Mouse (Mus musculus) spleen, adult 2 months (tissue): Measurements from ENCODE around the gene Pwwp2b. TPM values are rescaled to one million over a fixed set of nuclear protein-coding genes. Genes with fewer than 3 reads are reported as not detected.

Source experiments
- DNase-seq, 2 experiments: peaks; one replicate each; pipeline versions ENCODE4 v3.0.0 to v3.0.0-alpha.2; 2012 to 2021; ENCODE audit warnings: low spot score in 2 of 2, low read depth in 1 of 2
- H3K27ac ChIP-seq: fragments of 200-500 bp; 2 replicates; pipeline ENCODE4 v1.5.1; 2012; ENCODE audit warnings: low read length, inconsistent platforms; ENCODE audit not compliant: insufficient read depth
- H3K27me3 ChIP-seq: fragments of 200-500 bp; 2 replicates; pipeline ENCODE4 v1.6.1; 2012; ENCODE audit warnings: mild to moderate bottlenecking, moderate library complexity, low read length, inconsistent platforms; ENCODE audit not compliant: control insufficient read depth, insufficient read depth
- H3K36me3 ChIP-seq: fragments of 200-500 bp; 2 replicates; pipeline ENCODE4 v1.6.1; 2012; ENCODE audit warnings: mild to moderate bottlenecking, low read length, inconsistent platforms; ENCODE audit not compliant: control insufficient read depth, insufficient read depth
- H3K4me1 ChIP-seq: fragments of 200-500 bp; 2 replicates; pipeline ENCODE4 v1.6.1; 2011; ENCODE audit warnings: inconsistent platforms; ENCODE audit not compliant: control insufficient read depth, insufficient read depth, insufficient read length
- H3K4me3 ChIP-seq: fragments of 200-500 bp; 2 replicates; pipeline ENCODE4 v1.5.1; 2011; ENCODE audit warnings: mild to moderate bottlenecking, inconsistent platforms; ENCODE audit not compliant: insufficient read depth, insufficient read length; ENCODE audit errors: extremely low read depth
- CTCF ChIP-seq: fragments of 200-500 bp; IDR thresholded peaks from 2 replicates; pipeline ENCODE4 v1.5.1; 2011; ENCODE audit warnings: mild to moderate bottlenecking, inconsistent platforms; ENCODE audit not compliant: insufficient read depth, insufficient read length, insufficient replicate concordance; ENCODE audit errors: extremely low read depth
- POLR2A ChIP-seq: fragments of 200-500 bp; IDR thresholded peaks from 2 replicates; pipeline ENCODE4 v1.6.1; 2011; ENCODE audit warnings: low read depth, low read length, inconsistent platforms
- WGBS: fragments of 180-500 bp; shearing (Covaris S2); methylation state at CpG from one replicate; pipeline ENCODE4 v1.1.7; 2018; 5-methylcytosine and 5-hydroxymethylcytosine counted together
- polyA plus RNA-seq: library from polyadenylated mRNA; depleted of rRNA; stranded (reverse); fragments of >200 nt; gene quantifications from 2 replicates; pipeline ENCODE4 v1.2.3, GENCODE M21; 2012; rRNA removed

Gene Pwwp2b
- polyA plus RNA-seq: 6.4 and 7.6 TPM in 2 replicates

GRCm38 (mm10) chr7:139247881-139248614 is at the start of gene Pwwp2b:
Pwwp2b (plus strand) TSS chr7:139248482.
- TF ChIP-seq POLR2A (peak; percentile 15), CTCF (no peak)
- Histone ChIP-seq H3K4me1 (peaks cover 7% of the 10 kb centered on the region), H3K4me3 (peak within 1 kb of the TSS; percentile 80), H3K36me3 (no peaks in the 10 kb centered on the region), H3K27me3 (peaks cover 4% of the 10 kb centered on the region), H3K27ac (peak within 1 kb of the TSS; percentile 70)
- DNase-seq: peak in 1 of 2 experiments; percentile 66
- 1% methylated on average over 67 of the region's 72 CpGs for WGBS

DNA sequence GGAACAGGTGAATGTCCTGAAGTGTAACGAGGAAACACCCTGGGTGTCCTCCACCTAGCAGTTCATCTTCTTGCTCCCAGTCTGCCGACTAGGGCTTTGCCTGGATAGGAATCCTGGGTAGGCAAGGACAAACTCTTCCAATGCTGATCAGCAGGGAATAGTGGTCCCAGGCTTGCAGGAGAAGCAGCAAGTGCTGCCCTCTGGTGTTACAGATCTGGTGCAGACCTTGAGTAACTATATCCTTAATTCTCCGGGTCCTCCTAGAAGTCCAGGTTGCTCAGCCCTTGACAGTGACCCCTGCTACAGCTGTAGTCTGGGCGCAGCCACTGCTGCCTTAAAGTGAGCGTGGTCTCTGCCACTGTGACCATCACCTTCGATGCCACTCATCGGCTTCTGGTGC is 48.2 kb upstream of the Pwwp2b start:
- no peaks in the 10 kb centered on the region for H3K4me1 ChIP-seq
- peak in 1 of 2 experiments; percentile 3 for DNase-seq
- TF ChIP-seq POLR2A (no peak), CTCF (no peak)
- H3K36me3 ChIP-seq: no peaks in the 10 kb centered on the region
- WGBS: 33% methylated on average over 7 of the region's 7 CpGs
- H3K4me3 ChIP-seq: no peak overlapping the region
- no peaks in the 10 kb centered on the region; the same call in none of the 2 replicates for H3K27me3 ChIP-seq
- H3K27ac ChIP-seq: no peak overlapping the region

- TF ChIP-seq CTCF (no peak), POLR2A (no peak)
- Histone ChIP-seq H3K27ac (no peak overlapping the region), H3K36me3 (no peaks in the 10 kb centered on the region), H3K4me1 (no peaks in the 10 kb centered on the region), H3K4me3 (no peak overlapping the region), H3K27me3 (no peaks in the 10 kb centered on the region; the same call in none of the 2 replicates)
- DNase-seq: no peak
- 33% methylated on average over 6 of the region's 6 CpGs for WGBS
These were observed 47.1 kb upstream of the Pwwp2b start for GRCm38 (mm10) chr7:139201209-139201608.

DNA sequence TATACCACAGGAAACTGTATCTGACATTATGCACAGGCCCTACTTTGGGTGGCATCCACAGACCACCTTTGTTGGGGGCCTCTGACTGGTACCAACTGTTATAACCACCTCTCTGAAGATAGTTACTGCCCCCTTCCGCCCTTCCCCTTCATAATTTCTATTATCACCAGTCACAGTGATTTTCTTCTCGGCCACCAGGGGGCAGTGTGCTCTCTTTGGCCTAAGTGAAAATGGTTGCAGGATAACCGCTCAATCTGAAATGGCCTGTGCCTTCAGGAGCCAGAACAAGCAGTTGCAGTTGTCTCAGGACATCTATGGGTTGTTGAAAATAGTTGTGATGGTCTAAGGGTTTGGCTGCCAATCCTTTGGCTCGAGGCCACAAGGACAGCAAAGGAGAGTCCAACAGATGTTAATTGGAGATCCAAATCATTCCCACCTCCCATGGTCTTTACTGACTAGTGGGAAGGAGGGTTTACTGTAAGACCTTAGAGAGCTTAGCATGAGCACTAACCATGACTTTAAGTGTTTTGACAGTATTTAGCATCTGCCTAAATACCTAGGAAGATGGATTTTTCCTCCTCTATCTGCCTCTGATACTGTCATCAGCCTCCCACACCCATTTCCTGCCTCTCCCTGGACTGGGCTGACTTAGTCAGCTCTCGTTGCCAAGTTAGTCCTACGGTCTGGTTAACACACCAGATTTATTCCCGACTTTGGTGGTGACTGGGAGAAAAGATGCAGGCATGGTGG is 40.1 kb upstream of the Pwwp2b start:
- Histone ChIP-seq H3K4me1 (no peaks in the 10 kb centered on the region), H3K4me3 (no peak overlapping the region), H3K27me3 (no peaks in the 10 kb centered on the region), H3K36me3 (no peaks in the 10 kb centered on the region), H3K27ac (peak overlapping the region; percentile 47)
- DNase-seq: peak; percentile 34 to 52
- WGBS: 16% methylated on average over 7 of the region's 7 CpGs
- peak; percentile 71; the same call in 1 of the 2 replicates for TF ChIP-seq CTCF
- TF ChIP-seq POLR2A: no peak

DNA sequence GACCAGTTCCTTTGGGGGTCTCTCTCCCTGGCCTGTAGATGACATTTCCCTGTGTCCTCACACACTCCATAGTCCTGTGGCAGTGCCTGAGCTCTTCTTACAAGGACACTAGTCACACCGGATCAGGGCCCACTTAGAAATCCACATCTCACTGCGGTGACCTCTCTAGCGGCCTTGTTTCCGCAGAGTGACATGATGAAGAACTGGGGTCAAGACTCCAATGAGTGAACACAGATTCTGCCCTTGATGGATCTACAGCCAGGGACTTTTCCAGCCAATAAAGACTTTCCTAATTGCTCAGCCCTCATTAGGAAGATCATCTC is 39.5 kb upstream of the Pwwp2b start:
- no peaks in the 10 kb centered on the region for H3K4me1 ChIP-seq
- H3K27me3 ChIP-seq: no peaks in the 10 kb centered on the region
- WGBS: 83% methylated on average over 4 of the region's 4 CpGs
- H3K27ac ChIP-seq: peak overlapping the region; percentile 47
- no peak overlapping the region for H3K4me3 ChIP-seq
- no peaks in the 10 kb centered on the region for H3K36me3 ChIP-seq
- no peak for DNase-seq
- no peak for TF ChIP-seq CTCF
- no peak for TF ChIP-seq POLR2A

- TF ChIP-seq CTCF (no peak), POLR2A (no peak)
- peak in 1 of 2 experiments; percentile 3 for DNase-seq
- Histone ChIP-seq H3K36me3 (no peaks in the 10 kb centered on the region), H3K27me3 (no peaks in the 10 kb centered on the region), H3K4me3 (no peak overlapping the region), H3K4me1 (no peaks in the 10 kb centered on the region), H3K27ac (no peak overlapping the region)
- WGBS: 95% methylated on average over 6 of the region's 6 CpGs
These were observed 36.5 kb upstream of the Pwwp2b start for GRCm38 (mm10) chr7:139211761-139212160.
